In the genomic region with DNA sequence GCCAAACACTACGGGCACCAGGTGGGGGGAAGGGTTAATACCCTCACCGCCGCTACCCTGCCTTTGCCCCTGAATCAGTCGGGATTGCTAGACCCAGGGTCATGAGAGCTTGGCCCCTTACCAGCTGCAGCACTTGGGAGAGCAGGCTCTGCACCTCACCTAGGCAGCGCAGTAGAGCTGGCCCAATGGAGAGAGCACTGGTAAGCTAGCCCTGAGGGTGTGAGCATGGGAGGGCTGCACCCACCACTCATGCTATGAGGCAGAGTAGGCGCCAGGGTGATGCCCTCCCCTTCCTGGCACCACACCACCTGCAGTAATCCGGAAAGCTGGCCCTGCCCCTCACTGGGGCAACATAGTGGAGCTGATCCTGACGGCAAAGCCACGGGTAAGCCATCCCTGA, we compare ENCODE assay signal across 17 mouse cellular contexts.
A peak's percentile ranks its signal among the peaks of the same experiment; 100 is the strongest.
DNase-seq lines count a peak whose midpoint lies in the region; ATAC-seq and TF ChIP-seq lines count a peak whose summit lies in the region.
"Had no signal": no experiment of that assay in that cellular context is flagged by ENCODE, and none has a peak within 500 bp of the region (broad histone marks: within the 10 kb centered on the region; RNA-seq: fewer than 3 reads in every experiment).

No protein-coding gene starts in this region.

- H3K9ac ChIP-seq in hindbrain, embryonic 11.5 days (ENCODE audit: low read depth, low read length) = no peak overlapping the region
- no peak overlapping the region for H3K9ac ChIP-seq in embryonic facial prominence, embryonic 15.5 days
- no peak overlapping the region for H3K9ac ChIP-seq in stomach, postnatal 0 days (ENCODE audit: low read length)
- H3K9ac ChIP-seq: lung, embryonic 14.5 days; neural tube, embryonic 15.5 days had no signal

- no peaks in the 10 kb centered on the region for H3K36me3 ChIP-seq in hindbrain, embryonic 11.5 days (ENCODE audit: control insufficient read depth, insufficient read depth, low read length)
- no peaks in the 10 kb centered on the region for H3K36me3 ChIP-seq in hindbrain, embryonic 10.5 days
- no peaks in the 10 kb centered on the region for H3K36me3 ChIP-seq in embryonic facial prominence, embryonic 15.5 days
- no peaks in the 10 kb centered on the region for H3K36me3 ChIP-seq in stomach, postnatal 0 days (ENCODE audit: control insufficient read depth, insufficient read depth, low read length)
- H3K36me3 ChIP-seq: neural tube, embryonic 15.5 days had no signal

- H3K27ac ChIP-seq in hindbrain, embryonic 11.5 days (ENCODE audit: low read depth, low read length) = no peak overlapping the region
- H3K27ac ChIP-seq in hindbrain, embryonic 10.5 days = no peak overlapping the region
- no peak overlapping the region for H3K27ac ChIP-seq in embryonic facial prominence, embryonic 15.5 days (replicated peaks)
- no peak overlapping the region for H3K27ac ChIP-seq in stomach, postnatal 0 days (replicated peaks)
- H3K27ac ChIP-seq: neural tube, embryonic 15.5 days had no signal

- no peak overlapping the region for H3K4me3 ChIP-seq in hindbrain, embryonic 11.5 days (ENCODE audit: low read depth, low read length)
- H3K4me3 ChIP-seq in hindbrain, embryonic 10.5 days = no peak overlapping the region
- no peak overlapping the region for H3K4me3 ChIP-seq in embryonic facial prominence, embryonic 15.5 days (replicated peaks)
- H3K4me3 ChIP-seq in stomach, postnatal 0 days (ENCODE audit: low read depth, low read length) = no peak overlapping the region
- H3K4me3 ChIP-seq: myocyte; neural tube, embryonic 15.5 days had no signal

- H3K27me3 ChIP-seq in hindbrain, embryonic 11.5 days (ENCODE audit: control insufficient read depth, insufficient read depth, low read length) = no peaks in the 10 kb centered on the region
- H3K27me3 ChIP-seq in hindbrain, embryonic 10.5 days (ENCODE audit: insufficient read depth, poor library complexity, severe bottlenecking) = no peaks in the 10 kb centered on the region
- no peaks in the 10 kb centered on the region for H3K27me3 ChIP-seq in embryonic facial prominence, embryonic 15.5 days
- H3K27me3 ChIP-seq in stomach, postnatal 0 days (ENCODE audit: control insufficient read depth, insufficient read depth, low read length) = no peaks in the 10 kb centered on the region
- H3K27me3 ChIP-seq: neural tube, embryonic 15.5 days had no signal

- no peaks in the 10 kb centered on the region for H3K4me1 ChIP-seq in hindbrain, embryonic 11.5 days (replicated peaks; ENCODE audit: control insufficient read depth, insufficient read depth, low read length)
- H3K4me1 ChIP-seq in hindbrain, embryonic 10.5 days (replicated peaks) = no peaks in the 10 kb centered on the region; the same call in 1 of the 2 replicates
- no peaks in the 10 kb centered on the region for H3K4me1 ChIP-seq in embryonic facial prominence, embryonic 15.5 days
- no peaks in the 10 kb centered on the region for H3K4me1 ChIP-seq in stomach, postnatal 0 days (replicated peaks; ENCODE audit: control insufficient read depth, insufficient read depth)

- no peak for TF ChIP-seq EP300 in stomach, postnatal 0 days (optimal IDR thresholded peaks at IDR 0.05)

- no peak for DNase-seq in hindbrain, embryonic 11.5 days (ENCODE audit: low spot score)
- no peak for DNase-seq in hindbrain, embryonic 10.5 days (ENCODE audit: low spot score)
- DNase-seq in retina, postnatal 1 day = peak; percentile 27
- DNase-seq in retina, embryonic 14.5 days (ENCODE audit: low spot score) = no peak
- DNase-seq in stomach, postnatal 0 days (ENCODE audit: low spot score) = no peak
- DNase-seq: adrenal gland, adult 2 months; cerebellum, postnatal 14 days; gastrocnemius, postnatal 14 days; kidney, postnatal 4 days; lung, embryonic 14.5 days; thymus, postnatal 25 days had no signal

- no peaks in the 10 kb centered on the region for H3K9me3 ChIP-seq in hindbrain, embryonic 11.5 days (ENCODE audit: control insufficient read depth, low read length)
- no peaks in the 10 kb centered on the region for H3K9me3 ChIP-seq in hindbrain, embryonic 10.5 days
- no peaks in the 10 kb centered on the region for H3K9me3 ChIP-seq in embryonic facial prominence, embryonic 15.5 days (replicated peaks)
- no peaks in the 10 kb centered on the region for H3K9me3 ChIP-seq in stomach, postnatal 0 days (ENCODE audit: control insufficient read depth, low read length)
- H3K9me3 ChIP-seq: neural tube, embryonic 15.5 days had no signal

- 88% methylated on average over 9 of the region's 9 CpGs for WGBS in hindbrain, embryonic 11.5 days
- WGBS in hindbrain, embryonic 10.5 days = 86% methylated on average over 9 of the region's 9 CpGs
- WGBS in embryonic facial prominence, embryonic 15.5 days = 60% methylated on average over 9 of the region's 9 CpGs
- WGBS in stomach, postnatal 0 days = 78% methylated on average over 9 of the region's 9 CpGs

- TF ChIP-seq CTCF in stomach, postnatal 0 days (IDR thresholded peaks at IDR 0.05; ENCODE audit: low read depth) = no peak

- no peak overlapping the region for H3K4me2 ChIP-seq in hindbrain, embryonic 11.5 days (replicated peaks; ENCODE audit: low read depth, low read length)
- H3K4me2 ChIP-seq in embryonic facial prominence, embryonic 15.5 days (replicated peaks) = no peak overlapping the region
- H3K4me2 ChIP-seq in stomach, postnatal 0 days (replicated peaks; ENCODE audit: low read depth) = no peak overlapping the region
- H3K4me2 ChIP-seq: heart, embryonic 11.5 days; liver, embryonic 11.5 days; lung, embryonic 14.5 days; neural tube, embryonic 15.5 days had no signal

- ATAC-seq in hindbrain, embryonic 11.5 days (ENCODE audit: low FRiP score) = 0 out of 2 replicates have a peak, but pooled peaks have one; percentile 30
- peak; percentile 57; the same call in 1 of the 2 replicates for ATAC-seq in embryonic facial prominence, embryonic 15.5 days (ENCODE audit: insufficient number of reproducible peaks, low FRiP score, low TSS enrichment, low read depth)
- peak; percentile 15; the same call in 1 of the 2 replicates for ATAC-seq in stomach, postnatal 0 days (ENCODE audit: low FRiP score, low TSS enrichment)
- ATAC-seq in activated CD4-positive, CD25-positive, alpha-beta regulatory T cell, adult 4 months = no peak
